Mouse (Mus musculus): Measurements from ENCODE around the gene B3gnt4.

Gene B3gnt4

DNA sequence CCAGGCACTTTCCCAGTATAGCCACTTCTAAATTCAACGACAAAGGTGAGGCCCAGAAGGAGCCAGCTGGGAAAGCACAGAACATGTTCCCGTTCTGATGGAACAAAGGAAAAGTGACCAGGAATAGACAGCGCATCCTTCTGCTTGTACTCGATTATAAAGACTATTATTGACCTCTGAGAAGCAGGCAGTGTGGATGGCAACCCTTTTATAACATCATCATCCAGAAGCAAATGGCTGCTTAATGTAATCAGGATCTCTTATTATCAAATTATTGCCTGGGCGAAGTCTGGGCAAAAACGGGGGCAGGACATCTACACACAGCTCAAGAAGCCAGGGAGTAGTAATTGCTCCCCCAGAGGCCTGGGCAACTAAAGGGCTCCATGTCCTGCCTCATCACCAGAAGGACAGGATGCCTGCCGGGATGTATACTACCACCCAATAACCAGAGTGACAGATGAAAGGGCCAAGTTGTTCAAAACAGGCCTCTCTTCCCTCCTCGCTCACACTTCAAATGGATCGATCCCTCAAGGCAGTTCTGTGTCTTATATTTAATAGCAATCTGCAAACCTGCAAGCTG, 15.7 kb downstream of the B3gnt4 start:
- DNase-seq (ENCODE audit: low spot score): no peak

DNA sequence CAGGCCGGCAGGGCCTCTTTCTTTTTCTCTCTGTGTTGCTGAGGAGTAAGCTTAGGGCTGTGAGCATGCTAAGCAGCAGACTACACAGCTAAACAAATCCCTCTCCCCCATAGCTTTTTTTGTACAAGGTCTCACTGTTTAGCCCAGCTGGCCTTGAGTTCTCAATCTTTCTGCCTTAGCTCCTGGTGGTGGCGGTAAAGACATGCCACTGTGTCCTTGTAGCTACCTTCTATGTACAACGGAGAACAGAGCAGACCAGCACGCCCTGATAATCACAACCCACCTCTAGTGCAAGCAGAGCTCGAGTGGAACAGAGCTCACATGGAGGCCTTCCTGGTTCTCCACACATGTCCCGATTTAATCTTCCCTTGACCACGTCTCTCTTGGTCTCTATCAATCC, 18.4 kb downstream of the B3gnt4 start:
- DNase-seq (ENCODE audit: low spot score): peak; percentile 68

DNA sequence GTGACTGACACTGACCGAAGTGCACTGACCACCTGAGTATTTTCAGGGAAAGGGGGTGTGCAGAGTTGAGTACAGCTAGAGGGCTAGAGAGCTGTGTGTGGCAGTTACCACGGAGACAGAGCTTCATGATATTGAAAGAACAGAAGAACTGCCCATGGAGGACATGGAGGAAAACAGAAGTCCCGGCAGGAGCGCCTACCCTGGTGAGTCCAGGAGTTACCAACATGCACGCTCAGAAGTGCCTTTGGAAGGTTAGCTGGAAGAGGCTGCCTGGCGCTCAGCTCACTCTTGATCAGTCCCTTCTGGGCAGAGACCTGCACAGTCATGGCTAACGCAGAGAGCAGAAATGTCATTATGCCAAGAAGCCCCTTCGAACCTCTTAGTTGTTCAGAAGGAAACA, 19.8 kb downstream of the B3gnt4 start:
- no peak for DNase-seq (ENCODE audit: low spot score)

DNA sequence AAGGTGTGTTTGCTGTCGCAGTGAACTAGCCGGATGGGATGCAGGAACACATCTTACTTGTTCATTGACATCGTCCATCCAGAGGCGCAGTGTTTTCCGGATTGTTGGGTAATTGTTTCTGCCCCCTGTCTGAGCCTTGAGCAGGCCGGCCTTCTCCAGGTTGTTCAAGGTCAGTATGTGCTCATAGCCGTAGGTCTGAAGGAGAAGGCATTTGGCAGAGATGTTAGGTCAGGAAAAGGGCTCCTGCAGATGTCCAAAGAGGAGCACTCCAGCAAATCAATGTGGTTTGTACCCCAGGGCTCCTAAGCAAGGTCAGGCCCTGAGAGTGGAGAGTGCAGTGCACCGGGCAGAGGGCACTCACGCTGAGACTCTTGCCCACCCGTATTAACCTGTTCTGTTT, 23.5 kb downstream of the B3gnt4 start:
- DNase-seq (ENCODE audit: low spot score): peak; percentile 45

DNA sequence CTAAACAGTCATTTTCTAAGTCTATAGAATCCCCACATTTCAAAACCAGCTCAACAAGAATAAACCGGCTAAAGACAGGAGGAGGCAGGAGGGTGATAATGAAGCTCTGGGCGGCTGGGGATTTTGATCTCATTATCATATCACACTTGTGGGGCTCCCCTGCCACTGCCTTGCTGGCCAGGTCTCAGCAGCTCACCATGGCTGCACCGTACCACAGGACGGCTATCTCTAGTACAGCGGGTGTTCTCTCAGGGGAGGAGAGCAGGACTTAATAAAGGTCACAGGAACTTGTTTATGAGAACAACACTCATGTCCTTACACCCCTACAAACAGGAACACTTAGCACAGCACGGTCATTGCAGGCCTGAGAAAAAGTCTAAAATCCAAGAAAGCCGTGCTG, 45.4 kb downstream of the B3gnt4 start:
- no peak for DNase-seq (ENCODE audit: low spot score)

DNA sequence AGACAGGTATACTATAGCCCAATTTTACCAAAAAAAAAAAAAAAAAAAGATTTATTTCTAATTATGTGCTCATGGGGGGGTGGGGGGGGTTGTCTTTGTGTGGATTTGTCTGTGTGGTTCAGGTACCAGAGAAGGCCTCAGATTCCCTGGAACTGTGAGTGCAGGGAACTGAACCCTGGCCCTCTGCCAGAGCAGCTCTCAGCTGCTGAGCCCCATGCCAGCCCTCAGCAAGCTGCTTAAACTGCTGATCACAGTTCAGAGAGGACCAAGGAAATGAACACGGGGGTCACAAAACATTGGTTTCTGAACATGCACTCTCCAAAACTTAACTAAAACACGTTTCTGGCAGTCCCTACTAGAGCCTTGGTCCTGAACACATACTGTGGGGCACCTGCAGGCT, 46.2 kb downstream of the B3gnt4 start:
- no peak for DNase-seq (ENCODE audit: low spot score)

DNA sequence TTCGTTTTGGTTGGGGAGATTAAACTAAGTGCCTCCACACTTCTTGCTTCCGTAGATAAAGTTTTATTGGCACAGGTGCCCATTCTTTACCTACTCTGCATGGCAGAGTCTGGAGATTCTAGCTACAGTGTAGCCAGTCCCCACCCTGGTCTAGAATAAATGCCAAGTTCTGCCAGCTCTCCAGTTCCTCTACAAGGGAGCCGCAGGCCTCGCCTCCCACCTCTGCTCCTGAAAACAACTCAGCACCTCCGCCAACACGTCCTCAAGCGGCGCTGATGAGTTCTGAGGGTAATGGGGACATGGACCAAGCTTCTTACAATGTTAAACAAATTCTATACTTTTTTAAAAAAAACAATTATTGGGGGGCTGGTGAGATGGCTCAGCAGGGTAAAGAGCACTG, 49.3 kb downstream of the B3gnt4 start:
- DNase-seq (ENCODE audit: low spot score): no peak

DNA sequence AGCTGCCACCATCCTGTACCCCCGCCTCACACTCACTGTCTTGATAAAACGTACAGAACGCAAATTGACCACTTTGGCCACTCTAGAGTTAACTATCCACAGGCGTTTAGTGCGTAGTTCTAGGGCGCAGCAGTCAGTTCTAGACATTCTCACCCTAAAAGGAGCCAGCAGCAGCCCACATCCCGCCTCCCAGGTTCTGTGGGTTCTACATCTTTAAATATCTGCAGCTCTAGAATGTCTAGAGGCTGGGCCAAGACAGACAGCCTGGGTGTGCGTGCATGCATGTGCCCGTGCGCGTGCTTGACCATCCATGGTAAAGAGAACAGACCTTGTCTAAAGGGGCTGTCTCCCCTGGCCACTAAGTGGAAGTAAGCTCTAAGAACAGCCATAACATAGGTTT, 50.9 kb downstream of the B3gnt4 start:
- no peak for DNase-seq (ENCODE audit: low spot score)

Measured in ovary, adult 18-20 months (tissue).